Mouse (Mus musculus) gastrocnemius, adult 2 months (tissue): Measurements from ENCODE around the gene Ccdc159. TPM values are rescaled to one million over a fixed set of nuclear protein-coding genes. Genes with fewer than 3 reads are reported as not detected.

Experiments used
- DNase-seq: peaks from one replicate; pipeline ENCODE4 v3.0.0; 2022
- H3K27ac ChIP-seq: fragments of 200-600 bp; 2 replicates; pipeline ENCODE4 v1.8.1; 2022; ENCODE audit warnings: mild to moderate bottlenecking
- H3K4me3 ChIP-seq: fragments of 200-600 bp; 2 replicates; pipeline ENCODE4 v1.8.1; 2022; ENCODE audit warnings: mild to moderate bottlenecking, moderate library complexity
- CTCF ChIP-seq: fragments of 200-600 bp; IDR thresholded peaks from 2 replicates; pipeline ENCODE4 v1.8.1; 2022; ENCODE audit warnings: antibody characterized with exemption, mild to moderate bottlenecking, moderate library complexity
- intact Hi-C: fragments of 180-260 bp; cut with DNase I; formaldehyde crosslinking; loops from one replicate; pipeline ENCODE4 v1.15.1; 2025
- total RNA-seq, 2 experiments: library from RNA; stranded (reverse); gene quantifications; 2 replicates each; pipeline ENCODE4 v1.2.3; 2021

The Ccdc159 gene
- total RNA-seq, 2 experiments from 2014 or later = 0.66 to 1.1 TPM

DNA sequence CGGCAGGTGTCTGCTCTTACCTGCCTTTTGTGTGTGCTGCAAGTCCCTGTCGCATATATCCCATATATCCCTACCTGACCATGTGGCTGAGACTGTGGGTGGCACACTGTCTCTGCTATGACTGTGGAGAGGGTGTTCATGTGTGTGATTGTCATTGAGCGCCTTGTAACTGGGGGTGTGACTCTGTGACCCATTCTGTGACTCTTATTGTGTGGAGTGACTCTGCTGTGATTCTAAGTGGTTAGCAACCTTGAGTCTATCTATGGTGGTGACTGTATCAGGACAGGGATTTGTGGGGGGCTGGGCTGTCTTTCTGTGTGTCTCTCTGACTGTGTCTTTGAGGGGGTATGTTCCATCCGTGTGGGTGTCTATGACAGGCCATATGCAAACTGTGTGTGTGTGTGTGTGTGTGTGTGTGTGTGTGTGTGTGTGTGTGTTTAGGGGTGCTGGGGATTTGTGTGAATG, 10.5 kb downstream of the Ccdc159 start:
- H3K4me3 ChIP-seq = no peak overlapping the region
- no peak overlapping the region for H3K27ac ChIP-seq
- TF ChIP-seq CTCF = no peak
- intact Hi-C loops = no loop called here
- DNase-seq = no peak

DNA sequence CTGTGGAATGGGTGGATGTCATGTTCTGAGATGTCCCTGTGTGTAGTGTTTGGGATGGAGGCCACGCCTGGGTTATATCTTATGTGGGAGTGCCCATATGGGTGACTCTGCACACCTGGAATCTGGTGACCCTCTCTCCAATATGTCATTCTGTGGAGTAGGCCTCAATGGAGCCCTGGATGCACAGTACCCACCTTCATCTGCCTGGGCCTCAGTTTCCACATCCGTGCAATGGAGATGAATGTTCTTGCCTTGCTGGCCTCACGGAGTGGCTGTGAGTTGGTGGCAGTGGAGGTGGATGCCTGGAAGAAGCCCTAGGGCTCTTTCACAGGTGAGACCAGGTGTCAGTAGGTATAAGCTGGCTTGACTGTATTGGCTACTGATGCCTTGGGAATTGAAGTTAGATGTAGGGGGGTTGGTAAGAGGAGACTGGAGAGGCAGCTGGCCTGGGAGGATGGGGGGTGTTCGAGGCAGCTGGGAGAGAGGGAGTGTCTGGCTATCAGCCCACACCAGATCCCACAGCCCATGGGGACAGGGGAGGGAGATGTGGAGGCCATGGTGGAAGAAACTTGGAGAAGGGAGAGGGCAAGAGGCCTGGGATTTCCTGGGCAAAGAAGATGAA, 11.1 kb downstream of the Ccdc159 start:
- H3K27ac ChIP-seq = no peak overlapping the region
- intact Hi-C loops = no loop called here
- no peak for DNase-seq
- no peak for TF ChIP-seq CTCF
- H3K4me3 ChIP-seq = no peak overlapping the region

- DNase-seq = no peak
- Histone ChIP-seq H3K27ac (no peak overlapping the region), H3K4me3 (no peak overlapping the region)
- intact Hi-C loops = no loop called here
- no peak for TF ChIP-seq CTCF
Measured at GRCm38 (mm10) chr9:21943046-21943445, 15.8 kb downstream of the Ccdc159 start.

- Histone ChIP-seq H3K4me3 (no peak overlapping the region), H3K27ac (no peak overlapping the region)
- no peak for DNase-seq
- intact Hi-C loops = no loop called here
- no peak for TF ChIP-seq CTCF
Measured at GRCm38 (mm10) chr9:21943638-21944037, 16.4 kb downstream of the Ccdc159 start.

- no peak for DNase-seq
- Histone ChIP-seq H3K4me3 (no peak overlapping the region), H3K27ac (no peak overlapping the region)
- TF ChIP-seq CTCF = no peak
- intact Hi-C loops = no loop called here
Measured at GRCm38 (mm10) chr9:21944267-21944666, 17.0 kb downstream of the Ccdc159 start.

GRCm38 (mm10) chr9:21947540-21948130, 20.4 kb downstream of the Ccdc159 start:
- no peak for TF ChIP-seq CTCF
- H3K27ac ChIP-seq = no peak overlapping the region
- intact Hi-C loops = no loop called here
- no peak overlapping the region for H3K4me3 ChIP-seq
- DNase-seq = no peak

GRCm38 (mm10) chr9:21948146-21948545, 20.9 kb downstream of the Ccdc159 start:
- intact Hi-C loops = no loop called here
- no peak for TF ChIP-seq CTCF
- H3K27ac ChIP-seq = no peak overlapping the region
- DNase-seq = no peak
- H3K4me3 ChIP-seq = no peak overlapping the region

DNA sequence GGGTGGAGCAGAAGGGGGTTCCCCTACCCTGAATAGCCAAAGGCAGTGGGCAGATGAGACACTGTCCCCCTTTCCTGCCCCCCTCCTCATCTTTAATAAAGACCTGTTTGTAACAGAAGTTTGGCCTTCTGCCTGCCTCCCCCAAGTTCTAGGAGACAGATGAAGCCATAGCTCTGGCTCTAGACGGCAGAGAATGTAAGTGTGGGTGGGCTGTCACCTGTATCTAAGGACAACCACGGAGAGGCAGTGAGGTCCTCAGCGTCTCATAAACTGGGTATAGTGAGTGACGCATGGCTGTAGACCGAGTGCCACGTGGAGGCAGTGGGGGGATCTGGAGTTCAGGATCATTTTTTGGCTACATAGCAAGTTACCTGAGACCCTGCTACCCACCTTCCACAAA, 21.5 kb downstream of the Ccdc159 start:
- intact Hi-C loops = no loop called here
- H3K27ac ChIP-seq = no peak overlapping the region
- DNase-seq = no peak
- no peak for TF ChIP-seq CTCF
- no peak overlapping the region for H3K4me3 ChIP-seq

GRCm38 (mm10) chr9:21950322-21950721, 23.1 kb downstream of the Ccdc159 start:
- no peak for TF ChIP-seq CTCF
- no peak overlapping the region for H3K4me3 ChIP-seq
- DNase-seq = peak; percentile 68
- intact Hi-C loops = no loop called here
- no peak overlapping the region for H3K27ac ChIP-seq

DNA sequence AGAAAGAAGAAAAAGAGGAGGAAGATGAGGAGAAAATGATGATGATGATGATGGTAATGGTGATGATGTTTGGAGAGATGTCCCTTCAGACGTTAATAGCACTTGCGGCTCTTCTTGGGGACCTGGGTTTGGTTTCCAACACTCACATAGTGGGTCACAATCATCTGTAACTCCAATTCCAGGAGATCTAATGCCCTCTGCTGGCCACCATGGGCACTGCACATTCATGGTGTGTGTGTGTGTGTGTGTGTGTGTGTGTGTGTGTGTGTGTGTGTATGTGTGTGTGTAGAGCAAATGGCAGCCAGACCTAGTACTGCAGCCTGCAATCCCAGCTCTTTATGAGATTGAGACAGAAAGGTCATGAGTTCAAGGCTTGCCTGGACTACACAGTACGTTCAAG, 24.7 kb downstream of the Ccdc159 start:
- H3K27ac ChIP-seq = no peak overlapping the region
- intact Hi-C loops = no loop called here

GRCm38 (mm10) chr9:21953600-21953999, 26.3 kb downstream of the Ccdc159 start:
- intact Hi-C loops = no loop called here
- Histone ChIP-seq H3K27ac (no peak overlapping the region), H3K4me3 (no peak overlapping the region)
- TF ChIP-seq CTCF = no peak
- no peak for DNase-seq

More for the DNA sequence above, 24.7 kb downstream of the Ccdc159 start:
- H3K4me3 ChIP-seq = no peak overlapping the region
- no peak for DNase-seq
- TF ChIP-seq CTCF = peak; percentile 18; the same call in 1 of the 2 replicates

DNA sequence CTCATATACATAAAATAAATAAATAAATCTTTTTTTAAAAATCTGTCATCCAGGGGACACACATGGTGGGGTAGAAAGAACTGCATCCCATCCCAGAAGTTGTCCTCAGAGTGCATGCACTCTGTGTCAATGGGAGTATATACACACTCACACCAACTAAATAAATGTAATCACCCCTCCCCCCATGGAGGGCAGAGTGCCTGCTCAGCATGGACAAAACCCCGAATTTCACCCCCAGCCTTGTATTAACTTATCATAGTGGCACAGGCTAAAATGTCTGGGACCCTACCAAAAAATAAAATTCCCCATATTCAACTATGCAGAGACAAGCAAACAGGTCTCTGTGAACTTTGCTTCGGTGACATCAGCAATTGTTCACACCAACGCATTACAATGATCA, 27.4 kb downstream of the Ccdc159 start:
- intact Hi-C loops = loop anchor here (5.0 kb wide), 1 partner anchor 118 kb away; the partner anchor contains the start of genes Gm49318 and Zfp653
- no peak for DNase-seq
- no peak for TF ChIP-seq CTCF
- Histone ChIP-seq H3K27ac (no peak overlapping the region), H3K4me3 (peak overlapping the region; percentile 84; the same call in 1 of the 2 replicates)

DNA sequence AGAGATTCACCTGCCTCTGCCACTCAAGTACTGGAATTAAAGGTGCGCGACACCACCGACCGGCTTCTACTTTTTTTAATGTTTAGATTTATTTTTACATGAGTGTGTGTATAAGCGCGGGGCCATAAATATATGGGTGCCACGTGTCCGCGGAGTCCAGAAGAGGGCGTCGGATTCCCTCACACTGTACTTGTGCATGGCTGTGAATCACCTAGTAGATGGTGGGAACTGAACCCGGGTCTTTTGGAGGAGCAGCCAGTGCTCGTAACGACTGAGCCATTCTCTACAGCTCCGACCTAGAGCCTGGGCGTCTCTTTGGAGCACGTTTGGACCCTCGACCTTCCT, 27.9 kb downstream of the Ccdc159 start:
- intact Hi-C loops = loop anchor here (5.0 kb wide), 1 partner anchor 117 kb away; the partner anchor contains the start of genes Gm49318 and Zfp653
- Histone ChIP-seq H3K27ac (peak overlapping the region; percentile 97), H3K4me3 (peak overlapping the region; percentile 84)
- TF ChIP-seq CTCF = peak; percentile 29; the same call in 1 of the 2 replicates
- DNase-seq = peak; percentile 39
